Mouse (Mus musculus): ENCODE results near the gene Gm4214. TPM values are rescaled to one million over a fixed set of nuclear protein-coding genes. Genes with fewer than 3 reads are reported as not detected.
"Not testable (repeated sequence)": the region's sequence is repeated elsewhere in the genome, so short reads cannot be mapped to it uniquely, and the experiment has no call there.

The Gm4214 gene
- total RNA-seq (2014; rRNA removed; ENCODE audit: low replicate concordance) (not detected in 2 replicates), polyA plus RNA-seq (2015; fragmentation: Nextera tagmentation; extraction: Ambion mirVana) (not detected in 2 replicates)

DNA sequence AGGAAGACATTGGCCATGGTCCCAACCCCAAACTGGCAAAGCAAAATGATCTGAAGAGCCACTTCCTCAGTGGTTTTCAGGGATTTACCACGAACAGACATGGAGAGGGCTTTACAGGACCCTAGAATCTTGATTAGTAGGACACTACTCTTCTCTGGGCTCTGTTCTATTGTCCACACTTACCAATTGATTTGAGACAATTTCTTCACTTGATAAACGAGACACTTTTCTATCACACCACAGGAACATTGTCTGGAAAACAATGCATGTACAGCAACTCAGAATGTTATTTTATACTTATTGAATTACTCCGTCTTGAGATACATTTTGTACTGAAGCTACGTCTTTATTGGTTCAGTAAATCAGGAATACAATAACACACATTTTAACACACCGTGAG lies at the start of gene Gm4214:
Gene Gm4214 (minus strand): TSS at position 101 of the 400 bp plus-strand sequence.
- H3K4me3 ChIP-seq (ENCODE audit: low read depth, low read length); ATAC-seq (ENCODE audit: insufficient read depth, low read depth); H3K9me3 ChIP-seq (replicated peaks; ENCODE audit: control insufficient read depth, low read length); H3K27me3 ChIP-seq (ENCODE audit: control insufficient read depth, insufficient read depth, low read length); H3K4me2 ChIP-seq (ENCODE audit: low read depth, low read length); H3K4me1 ChIP-seq (ENCODE audit: control insufficient read depth, insufficient read depth); DNase-seq (ENCODE audit: low spot score); H3K9ac ChIP-seq (replicated peaks; ENCODE audit: low read depth, low read length); H3K27ac ChIP-seq (ENCODE audit: low read depth); H3K36me3 ChIP-seq (replicated peaks; ENCODE audit: control insufficient read depth, insufficient read depth, low read length): not testable (repeated sequence)
- WGBS, result no CpG with 5 or more reads among the region's 5 CpGs

DNA sequence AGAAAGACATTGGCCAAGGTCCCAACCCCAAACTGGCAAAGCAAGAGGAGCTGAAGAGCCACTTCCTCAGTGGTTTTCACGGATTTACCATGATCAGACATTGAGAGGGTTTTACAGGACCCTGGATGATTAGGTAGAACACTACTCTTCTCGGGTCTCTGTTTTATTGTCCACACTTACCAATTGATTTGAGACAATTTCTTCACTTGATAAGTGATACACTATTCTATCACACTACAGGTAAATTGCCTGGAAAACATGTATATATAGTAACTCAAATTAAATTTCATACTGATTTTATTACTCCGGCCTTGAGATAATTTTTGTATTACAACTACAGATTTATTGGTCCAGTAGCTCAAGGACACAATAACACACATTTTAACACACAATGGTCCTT lies 35.4 kb upstream of the Gm4214 start, which contains the start of gene Gm4216:
Gene Gm4216 (minus strand): TSS at position 101 of the 400 bp plus-strand sequence.
- ATAC-seq (ENCODE audit: insufficient read depth, low read depth); H3K36me3 ChIP-seq (replicated peaks; ENCODE audit: control insufficient read depth, insufficient read depth, low read length); H3K27me3 ChIP-seq (ENCODE audit: control insufficient read depth, insufficient read depth, low read length); H3K4me1 ChIP-seq (ENCODE audit: control insufficient read depth, insufficient read depth); DNase-seq (ENCODE audit: low spot score); H3K9me3 ChIP-seq (replicated peaks; ENCODE audit: control insufficient read depth, low read length); H3K9ac ChIP-seq (replicated peaks; ENCODE audit: low read depth, low read length); H3K4me3 ChIP-seq (ENCODE audit: low read depth, low read length); H3K27ac ChIP-seq (ENCODE audit: low read depth); H3K4me2 ChIP-seq (ENCODE audit: low read depth, low read length): not testable (repeated sequence)
- WGBS, result no CpG with 5 or more reads among the region's 3 CpGs

Other genes with a start within 250 kb of the Gm4214 start
- not detected in 2 replicates for gene Vmn1r157, start 223.0 kb downstream of the Gm4214 start, total RNA-seq (2014; rRNA removed; ENCODE audit: low replicate concordance)
- not detected in 2 replicates for gene Vmn1r157, start 223.0 kb downstream of the Gm4214 start, polyA plus RNA-seq (2015; fragmentation: Nextera tagmentation; extraction: Ambion mirVana)
- not detected in 2 replicates for gene Vmn1r158, start 193.9 kb downstream of the Gm4214 start, total RNA-seq (2014; rRNA removed; ENCODE audit: low replicate concordance)
- not detected in 2 replicates for gene Vmn1r158, start 193.9 kb downstream of the Gm4214 start, polyA plus RNA-seq (2015; fragmentation: Nextera tagmentation; extraction: Ambion mirVana)
- gene Vmn1r159, start 141.1 kb downstream of the Gm4214 start, total RNA-seq (2014; rRNA removed; ENCODE audit: low replicate concordance), result not detected in 2 replicates
- gene Vmn1r159, start 141.1 kb downstream of the Gm4214 start, polyA plus RNA-seq (2015; fragmentation: Nextera tagmentation; extraction: Ambion mirVana), result not detected in 2 replicates
- not detected in 2 replicates for gene Vmn1r160, start 113.4 kb downstream of the Gm4214 start, total RNA-seq (2014; rRNA removed; ENCODE audit: low replicate concordance)
- gene Vmn1r160, start 113.4 kb downstream of the Gm4214 start, polyA plus RNA-seq (2015; fragmentation: Nextera tagmentation; extraction: Ambion mirVana), result not detected in 2 replicates
- gene Gm4216, start 35.2 kb upstream of the Gm4214 start, total RNA-seq (2014; rRNA removed; ENCODE audit: low replicate concordance), result not detected in 2 replicates
- gene Gm4216, start 35.2 kb upstream of the Gm4214 start, polyA plus RNA-seq (2015; fragmentation: Nextera tagmentation; extraction: Ambion mirVana), result not detected in 2 replicates
- not detected in 2 replicates for gene Vmn1r163, start 70.9 kb upstream of the Gm4214 start, total RNA-seq (2014; rRNA removed; ENCODE audit: low replicate concordance)
- gene Vmn1r163, start 70.9 kb upstream of the Gm4214 start, polyA plus RNA-seq (2015; fragmentation: Nextera tagmentation; extraction: Ambion mirVana), result not detected in 2 replicates
- not detected in 2 replicates for gene Gm8720, start 82.8 kb upstream of the Gm4214 start, total RNA-seq (2014; rRNA removed; ENCODE audit: low replicate concordance)
- gene Gm8720, start 82.8 kb upstream of the Gm4214 start, polyA plus RNA-seq (2015; fragmentation: Nextera tagmentation; extraction: Ambion mirVana), result not detected in 2 replicates
- not detected in 2 replicates for gene Gm10662, start 159.8 kb upstream of the Gm4214 start, total RNA-seq (2014; rRNA removed; ENCODE audit: low replicate concordance)
- not detected in 2 replicates for gene Gm10662, start 159.8 kb upstream of the Gm4214 start, polyA plus RNA-seq (2015; fragmentation: Nextera tagmentation; extraction: Ambion mirVana)
- not detected in 2 replicates for gene Vmn1r165, start 232.7 kb upstream of the Gm4214 start, total RNA-seq (2014; rRNA removed; ENCODE audit: low replicate concordance)
- not detected in 2 replicates for gene Vmn1r165, start 232.7 kb upstream of the Gm4214 start, polyA plus RNA-seq (2015; fragmentation: Nextera tagmentation; extraction: Ambion mirVana)